Mouse (Mus musculus): ENCODE measurements around the gene Rnf220.

GRCm38 (mm10) chr4:117311891-117312290 lies 185.0 kb downstream of the Rnf220 start:
- TF ChIP-seq CTCF (IDR thresholded peaks at IDR 0.05; ENCODE audit: borderline replicate concordance, insufficient read depth, low read length) (no peak), POLR2A (IDR thresholded peaks at IDR 0.05; ENCODE audit: low read depth, low read length) (no peak)

Data from embryonic fibroblast, embryonic 13.5 days (primary cell).